Mouse (Mus musculus): ENCODE measurements around the gene Hist2h4. TPM values are rescaled to one million over a fixed set of nuclear protein-coding genes. Genes with fewer than 3 reads are reported as not detected.

Gene Hist2h4
- total RNA-seq, 2 experiments from 2014 or later = 29.6 to 29.9 TPM

- DNase-seq (ENCODE audit: low spot score in 2 of 2) = no peak
- TF ChIP-seq CTCF (conservative IDR thresholded peaks at IDR 0.05) = no peak
- Histone ChIP-seq H3K27ac (no peak overlapping the region), H3K4me3 (no peak overlapping the region)
These were observed 3.1 kb upstream of the Hist2h4 start for GRCm38 (mm10) chr3:96266132-96266710.

- H3K27ac ChIP-seq = peak overlapping the region; percentile 99
- H3K4me3 ChIP-seq = no peak overlapping the region; the same call in 1 of the 2 replicates
- no peak for TF ChIP-seq CTCF (conservative IDR thresholded peaks at IDR 0.05)
- DNase-seq (ENCODE audit: low spot score in 2 of 2) = no peak
These were observed 1.4 kb upstream of the Hist2h4 start for GRCm38 (mm10) chr3:96264404-96264949.

- TF ChIP-seq CTCF (conservative IDR thresholded peaks at IDR 0.05) = no peak
- DNase-seq (ENCODE audit: low spot score in 2 of 2) = no peak
- H3K27ac ChIP-seq = peak overlapping the region; percentile 99
- H3K4me3 ChIP-seq = peak overlapping the region; percentile 68
These were observed 670 bp upstream of the Hist2h4 start for GRCm38 (mm10) chr3:96263558-96264403.

GRCm38 (mm10) chr3:96262216-96262875, 765 bp downstream of the Hist2h4 start:
- Histone ChIP-seq H3K27ac (peak overlapping the region; percentile 99), H3K4me3 (peak overlapping the region; percentile 68)
- peak; percentile 70 to 88 for DNase-seq (ENCODE audit: low spot score in 2 of 2)
- no peak for TF ChIP-seq CTCF (conservative IDR thresholded peaks at IDR 0.05)

GRCm38 (mm10) chr3:96261623-96262022, 1.5 kb downstream of the Hist2h4 start:
- H3K4me3 ChIP-seq = peak overlapping the region; percentile 68
- TF ChIP-seq CTCF (conservative IDR thresholded peaks at IDR 0.05) = peak; percentile 53
- DNase-seq (ENCODE audit: low spot score in 2 of 2) = no peak
- peak overlapping the region; percentile 99 for H3K27ac ChIP-seq

- Histone ChIP-seq H3K4me3 (no peak overlapping the region), H3K27ac (no peak overlapping the region)
- DNase-seq (ENCODE audit: low spot score in 2 of 2) = no peak
- TF ChIP-seq CTCF (conservative IDR thresholded peaks at IDR 0.05) = no peak
These were observed 2.9 kb downstream of the Hist2h4 start for GRCm38 (mm10) chr3:96260220-96260619.

- DNase-seq (ENCODE audit: low spot score in 2 of 2) = no peak
These were observed 5.9 kb downstream of the Hist2h4 start for GRCm38 (mm10) chr3:96257190-96257589.

GRCm38 (mm10) chr3:96255926-96256593, 7.1 kb downstream of the Hist2h4 start:
- DNase-seq (ENCODE audit: low spot score in 2 of 2) = no peak
- no peak overlapping the region for H3K27ac ChIP-seq
- no peak for TF ChIP-seq CTCF (conservative IDR thresholded peaks at IDR 0.05)
- no peak overlapping the region for H3K4me3 ChIP-seq

More at GRCm38 (mm10) chr3:96257190-96257589, 5.9 kb downstream of the Hist2h4 start:
- no peak for TF ChIP-seq CTCF (conservative IDR thresholded peaks at IDR 0.05)
- Histone ChIP-seq H3K27ac (no peak overlapping the region), H3K4me3 (no peak overlapping the region)

DNA sequence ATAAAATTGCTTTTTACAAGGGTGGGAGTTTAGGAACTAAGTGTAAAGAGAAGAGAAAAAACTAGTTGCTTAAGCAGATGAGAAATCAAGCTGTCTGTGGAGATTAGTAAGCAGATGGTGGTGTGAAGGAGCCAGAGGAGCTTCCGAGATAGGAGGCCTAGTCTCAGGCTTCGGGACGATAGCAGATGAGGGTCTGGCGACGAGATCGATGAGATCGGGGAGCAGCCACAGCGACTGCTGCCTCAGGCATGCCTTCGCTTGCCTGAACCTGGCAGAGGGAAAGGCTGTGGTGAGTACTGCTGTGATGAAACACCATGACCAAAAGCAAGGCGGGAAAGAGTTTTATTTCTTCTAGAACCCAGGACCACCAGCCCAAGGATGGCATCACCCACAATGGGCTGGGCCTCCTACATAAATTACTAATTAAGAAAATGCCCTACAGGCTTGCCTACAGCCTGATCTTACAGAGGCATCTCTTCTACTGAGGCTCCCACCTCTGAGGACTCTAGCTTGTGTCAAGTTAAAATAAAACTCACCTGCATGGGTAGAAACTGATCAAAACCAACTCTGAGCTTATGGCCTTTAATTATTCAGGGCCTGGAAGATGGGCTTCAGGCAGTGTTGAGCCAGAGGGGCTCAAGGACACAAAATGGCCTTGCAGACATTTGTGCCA, 8.3 kb downstream of the Hist2h4 start:
- TF ChIP-seq CTCF (conservative IDR thresholded peaks at IDR 0.05) = no peak
- DNase-seq (ENCODE audit: low spot score in 2 of 2) = no peak
- Histone ChIP-seq H3K4me3 (no peak overlapping the region), H3K27ac (no peak overlapping the region; the same call in 1 of the 2 replicates)

GRCm38 (mm10) chr3:96251787-96252186, 11.3 kb downstream of the Hist2h4 start:
- no peak for TF ChIP-seq CTCF (conservative IDR thresholded peaks at IDR 0.05)
- no peak overlapping the region for H3K27ac ChIP-seq
- no peak for DNase-seq (ENCODE audit: low spot score in 2 of 2)
- no peak overlapping the region for H3K4me3 ChIP-seq

GRCm38 (mm10) chr3:96250890-96251289, 12.2 kb downstream of the Hist2h4 start:
- no peak for TF ChIP-seq CTCF (conservative IDR thresholded peaks at IDR 0.05)
- Histone ChIP-seq H3K27ac (no peak overlapping the region), H3K4me3 (no peak overlapping the region)
- no peak for DNase-seq (ENCODE audit: low spot score in 2 of 2)

DNA sequence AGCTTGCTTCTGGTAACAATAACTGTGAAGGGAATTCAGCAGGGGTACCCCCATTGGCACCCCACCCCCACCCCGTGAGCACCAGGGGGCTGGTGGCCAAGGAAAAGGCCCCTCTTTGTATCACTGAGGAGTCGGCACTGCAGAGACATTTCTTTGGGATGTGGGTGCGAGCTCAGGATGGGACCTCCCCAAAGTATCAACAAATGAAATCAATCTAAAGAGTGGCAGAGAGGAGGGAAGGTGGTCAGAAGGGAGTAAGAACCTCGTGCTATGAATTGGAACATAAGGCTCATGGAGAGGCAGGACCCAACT, 14.1 kb downstream of the Hist2h4 start:
- Histone ChIP-seq H3K4me3 (no peak overlapping the region), H3K27ac (no peak overlapping the region)
- DNase-seq (ENCODE audit: low spot score in 2 of 2) = no peak
- TF ChIP-seq CTCF (conservative IDR thresholded peaks at IDR 0.05) = no peak
